Mouse (Mus musculus): Measurements from ENCODE around the gene Smyd4. TPM values are rescaled to one million over a fixed set of nuclear protein-coding genes. Genes with fewer than 3 reads are reported as not detected.

The Smyd4 gene
- polyA plus RNA-seq, 1 experiment: 9.5 TPM

DNA sequence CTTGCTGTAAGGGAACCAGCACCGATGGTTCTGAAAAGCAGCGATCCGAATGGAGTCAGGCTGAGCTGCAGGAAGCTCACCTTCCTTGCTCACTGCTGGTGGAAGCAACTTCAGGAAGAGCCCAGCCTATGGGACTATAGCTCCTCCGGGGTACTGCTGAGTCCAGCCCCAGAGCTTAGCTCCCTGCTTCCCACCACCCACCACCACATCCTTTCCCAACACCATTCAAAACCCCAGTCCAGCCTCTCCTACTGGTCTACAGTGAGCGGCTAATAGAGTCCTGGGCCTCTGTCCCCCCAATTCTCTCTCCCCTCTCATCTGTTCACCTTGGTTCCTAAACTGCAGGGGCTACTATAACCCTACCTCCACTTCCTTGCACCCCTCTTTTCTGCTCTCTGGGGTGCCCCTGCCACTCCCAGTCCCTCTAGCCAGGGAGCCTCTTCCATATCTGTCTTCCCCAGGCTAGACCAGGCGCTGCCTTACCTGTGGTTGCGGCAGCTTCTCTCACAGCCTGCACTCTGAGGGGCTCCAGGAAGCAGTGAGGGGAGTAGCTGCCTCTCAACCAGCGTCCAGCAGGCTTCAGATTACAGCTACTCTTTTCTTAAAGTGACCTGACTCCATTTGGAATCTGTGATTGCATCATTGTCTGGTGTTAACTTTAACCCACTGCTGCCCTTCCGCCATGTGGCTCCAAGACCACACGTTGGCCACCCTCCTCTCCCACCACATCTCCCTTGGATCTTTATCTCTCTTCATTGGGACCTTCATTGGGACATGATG is 74.0 kb downstream of the Smyd4 start, which contains the start of gene Serpinf1:
Serpinf1 (minus strand) TSS at position 689 of the 780 bp plus-strand sequence.
- H3K27ac ChIP-seq (ENCODE audit: insufficient read depth, low read length): no peak within 1 kb of the TSS
- no peaks in the 10 kb centered on the region for H3K4me1 ChIP-seq (ENCODE audit: control insufficient read depth, insufficient read depth, low read length)
- no peak within 1 kb of the TSS for H3K4me3 ChIP-seq (ENCODE audit: insufficient read depth, low read length)
- TF ChIP-seq POLR2A (IDR thresholded peaks at IDR 0.05; ENCODE audit: extremely low read depth, insufficient read depth, low read length) (no peak), CTCF (IDR thresholded peaks at IDR 0.05; ENCODE audit: extremely low read depth, insufficient read depth, low read length) (no peak)

DNA sequence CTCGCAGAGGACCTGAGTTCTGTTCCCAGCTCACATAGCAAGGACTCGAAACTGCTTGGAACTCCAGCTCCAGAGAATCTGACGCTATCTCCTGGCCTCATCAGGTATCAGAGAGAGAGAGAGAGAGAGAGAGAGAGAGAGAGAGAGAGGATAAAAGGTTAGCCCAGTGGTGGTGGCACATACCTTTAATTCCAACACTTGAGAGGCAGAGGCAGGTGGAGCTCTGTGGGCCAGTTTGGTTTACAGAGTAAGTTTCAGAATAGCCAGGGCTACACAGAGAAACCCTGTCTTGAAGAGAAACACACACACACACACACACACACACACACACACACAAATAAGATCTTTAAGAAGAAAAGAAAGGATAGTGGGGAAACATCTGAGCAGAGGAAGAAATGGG is 74.9 kb downstream of the Smyd4 start:
- H3K4me1 ChIP-seq (ENCODE audit: control insufficient read depth, insufficient read depth, low read length): no peaks in the 10 kb centered on the region
- TF ChIP-seq POLR2A (IDR thresholded peaks at IDR 0.05; ENCODE audit: extremely low read depth, insufficient read depth, low read length) (no peak), CTCF (IDR thresholded peaks at IDR 0.05; ENCODE audit: extremely low read depth, insufficient read depth, low read length) (no peak)

DNA sequence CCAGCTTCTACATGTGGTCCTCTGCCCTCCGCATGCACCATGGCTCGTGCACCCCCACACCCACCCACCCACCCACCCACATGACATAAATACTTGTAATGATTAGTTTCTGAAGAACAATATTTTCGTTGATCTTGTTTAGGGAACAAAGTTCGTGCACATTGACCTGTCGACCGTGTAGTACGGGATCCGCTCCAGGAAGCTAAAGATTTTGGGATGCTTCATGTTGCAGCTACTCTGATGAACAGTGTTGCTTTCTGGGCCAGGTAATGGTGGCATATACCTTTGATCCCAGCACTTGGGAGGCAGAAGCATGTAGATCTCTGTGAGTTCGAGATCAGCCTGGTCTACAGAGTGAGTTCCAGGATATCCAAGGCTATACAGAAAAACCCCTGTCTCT is 75.8 kb downstream of the Smyd4 start:
- no peak overlapping the region for H3K4me3 ChIP-seq (ENCODE audit: insufficient read depth, low read length)
- no peak overlapping the region for H3K27ac ChIP-seq (ENCODE audit: insufficient read depth, low read length)
- TF ChIP-seq POLR2A (IDR thresholded peaks at IDR 0.05; ENCODE audit: extremely low read depth, insufficient read depth, low read length) (no peak), CTCF (IDR thresholded peaks at IDR 0.05; ENCODE audit: extremely low read depth, insufficient read depth, low read length) (no peak)
- H3K4me1 ChIP-seq (ENCODE audit: control insufficient read depth, insufficient read depth, low read length): no peaks in the 10 kb centered on the region

More for the DNA sequence above, 74.9 kb downstream of the Smyd4 start:
- H3K27ac ChIP-seq (ENCODE audit: insufficient read depth, low read length): no peak overlapping the region
- no peak overlapping the region for H3K4me3 ChIP-seq (ENCODE audit: insufficient read depth, low read length)

DNA sequence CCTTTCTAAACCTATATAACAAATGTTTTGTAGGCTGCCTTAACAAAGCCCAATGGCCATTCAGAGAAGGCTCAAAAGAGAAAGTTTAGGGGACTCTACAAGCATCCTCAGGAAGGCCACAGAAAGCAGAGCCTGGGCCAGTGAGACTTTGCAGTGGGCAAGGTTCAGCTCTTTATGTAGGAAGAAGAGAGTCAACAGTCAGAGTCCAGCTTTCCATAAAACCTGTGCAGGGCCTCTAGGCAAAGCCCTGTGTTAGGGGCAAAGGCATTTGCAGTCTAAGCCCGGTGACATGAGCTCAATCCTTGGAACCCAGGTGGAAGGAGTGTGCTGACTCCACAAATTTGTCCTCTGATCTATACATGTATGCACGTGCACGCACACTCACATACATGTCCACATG is 76.2 kb downstream of the Smyd4 start:
- Histone ChIP-seq H3K4me1 (ENCODE audit: control insufficient read depth, insufficient read depth, low read length) (no peaks in the 10 kb centered on the region), H3K4me3 (ENCODE audit: insufficient read depth, low read length) (no peak overlapping the region), H3K27ac (ENCODE audit: insufficient read depth, low read length) (no peak overlapping the region)
- no peak for TF ChIP-seq CTCF (IDR thresholded peaks at IDR 0.05; ENCODE audit: extremely low read depth, insufficient read depth, low read length)
- no peak for TF ChIP-seq POLR2A (IDR thresholded peaks at IDR 0.05; ENCODE audit: extremely low read depth, insufficient read depth, low read length)

DNA sequence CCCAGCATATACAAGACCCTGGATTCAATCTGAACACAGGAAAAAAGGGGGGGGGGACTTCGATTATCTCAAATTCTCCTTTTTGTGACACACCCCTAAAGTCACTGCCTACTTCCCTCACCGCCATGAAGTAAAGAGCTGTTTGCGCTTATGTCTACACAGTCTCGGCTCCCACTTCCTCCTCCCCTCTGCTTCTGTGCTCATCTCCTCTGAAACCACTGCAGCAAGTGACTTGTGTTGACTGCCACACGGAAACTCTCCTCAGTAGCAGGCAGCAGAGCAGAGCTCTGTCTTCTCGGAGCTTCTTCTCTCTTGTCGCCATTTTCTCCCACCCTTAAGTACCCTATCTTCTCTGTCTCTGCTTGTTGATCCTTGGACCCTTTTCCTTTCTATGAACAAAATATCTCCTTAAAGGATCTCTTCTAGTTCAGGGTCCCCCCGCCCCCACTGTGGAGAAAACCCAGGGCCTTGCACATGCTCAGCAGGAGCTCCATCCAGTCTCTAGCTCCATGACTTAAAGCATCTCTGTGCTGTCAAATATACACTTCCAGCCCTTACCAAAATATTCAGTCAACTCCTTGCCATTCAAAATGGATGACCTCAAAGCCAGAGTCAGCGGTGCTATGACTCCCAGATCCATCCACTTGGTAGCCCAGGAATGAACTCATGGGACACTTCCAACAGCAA is 80.9 kb downstream of the Smyd4 start:
- no peak overlapping the region for H3K4me3 ChIP-seq (ENCODE audit: insufficient read depth, low read length)
- H3K27ac ChIP-seq (ENCODE audit: insufficient read depth, low read length): no peak overlapping the region
- H3K4me1 ChIP-seq (ENCODE audit: control insufficient read depth, insufficient read depth, low read length): no peaks in the 10 kb centered on the region
- TF ChIP-seq POLR2A (IDR thresholded peaks at IDR 0.05; ENCODE audit: extremely low read depth, insufficient read depth, low read length): no peak
- TF ChIP-seq CTCF (IDR thresholded peaks at IDR 0.05; ENCODE audit: extremely low read depth, insufficient read depth, low read length): no peak

DNA sequence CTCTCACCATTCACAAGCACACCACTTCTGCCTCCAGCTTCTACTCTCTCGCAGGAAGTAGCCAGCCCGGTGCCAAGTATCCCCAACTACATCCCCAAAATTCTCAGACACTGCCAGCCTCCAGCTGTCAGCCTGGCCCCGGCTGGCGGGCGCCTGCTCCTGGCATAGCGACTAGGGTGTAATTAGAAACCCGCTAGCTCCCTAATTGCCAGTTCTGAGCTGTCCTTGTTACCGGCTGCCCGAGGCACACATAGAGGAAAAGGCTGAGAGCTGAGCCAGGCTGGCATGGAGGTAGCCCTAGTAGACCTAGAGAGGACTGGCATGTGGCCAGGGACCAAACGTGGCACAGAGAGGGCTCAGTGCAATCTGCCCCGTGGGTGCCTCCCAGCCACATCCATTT is 83.1 kb downstream of the Smyd4 start:
- Histone ChIP-seq H3K27ac (ENCODE audit: insufficient read depth, low read length) (no peak overlapping the region), H3K4me3 (ENCODE audit: insufficient read depth, low read length) (no peak overlapping the region), H3K4me1 (ENCODE audit: control insufficient read depth, insufficient read depth, low read length) (no peaks in the 10 kb centered on the region)
- TF ChIP-seq CTCF (IDR thresholded peaks at IDR 0.05; ENCODE audit: extremely low read depth, insufficient read depth, low read length) (no peak), POLR2A (IDR thresholded peaks at IDR 0.05; ENCODE audit: extremely low read depth, insufficient read depth, low read length) (no peak)

DNA sequence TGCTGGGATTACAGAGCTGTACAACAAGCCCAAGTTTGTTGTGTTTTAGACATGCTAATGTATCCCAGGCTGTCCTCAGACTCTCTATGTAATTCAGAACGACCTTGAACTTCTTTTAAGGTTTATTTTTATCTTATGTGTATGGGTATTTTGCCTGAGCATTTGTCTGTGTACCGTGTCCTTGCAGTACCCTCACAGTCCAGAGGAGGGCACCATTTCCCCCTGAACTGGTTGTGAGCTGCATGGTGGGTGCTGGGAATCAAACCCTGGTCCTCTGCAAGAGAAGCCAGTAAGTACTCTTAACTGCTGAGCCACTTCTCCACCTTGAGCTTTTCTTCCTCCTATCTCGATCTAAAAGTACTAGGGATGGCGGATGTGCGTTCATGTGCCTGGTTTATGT is 85.9 kb downstream of the Smyd4 start:
- TF ChIP-seq POLR2A (IDR thresholded peaks at IDR 0.05; ENCODE audit: extremely low read depth, insufficient read depth, low read length): no peak
- TF ChIP-seq CTCF (IDR thresholded peaks at IDR 0.05; ENCODE audit: extremely low read depth, insufficient read depth, low read length): no peak
- H3K4me1 ChIP-seq (ENCODE audit: control insufficient read depth, insufficient read depth, low read length): no peaks in the 10 kb centered on the region
- H3K27ac ChIP-seq (ENCODE audit: insufficient read depth, low read length): no peak overlapping the region
- no peak overlapping the region for H3K4me3 ChIP-seq (ENCODE audit: insufficient read depth, low read length)

DNA sequence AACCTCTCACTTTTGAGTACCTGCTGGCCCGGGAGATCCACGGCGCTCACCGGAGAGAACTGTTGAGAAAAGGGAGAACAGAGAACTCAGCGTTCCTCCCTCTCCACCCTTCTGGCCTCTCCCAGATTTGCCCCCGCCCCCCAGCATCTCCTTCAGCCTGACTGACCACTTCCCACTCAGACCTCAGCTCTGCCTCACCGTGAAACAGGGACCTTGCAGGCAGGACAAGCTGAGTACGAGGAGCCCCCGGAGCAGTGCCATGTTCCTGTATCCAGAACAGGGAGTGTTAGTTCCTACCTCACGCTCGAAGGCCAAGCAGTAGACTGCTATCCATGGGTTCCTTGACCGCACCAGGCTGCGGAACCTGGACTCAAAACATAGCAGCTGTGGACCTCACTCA is 90.0 kb downstream of the Smyd4 start:
- TF ChIP-seq POLR2A (IDR thresholded peaks at IDR 0.05; ENCODE audit: extremely low read depth, insufficient read depth, low read length): no peak
- no peak for TF ChIP-seq CTCF (IDR thresholded peaks at IDR 0.05; ENCODE audit: extremely low read depth, insufficient read depth, low read length)
- Histone ChIP-seq H3K4me3 (ENCODE audit: insufficient read depth, low read length) (no peak overlapping the region), H3K27ac (ENCODE audit: insufficient read depth, low read length) (no peak overlapping the region), H3K4me1 (ENCODE audit: control insufficient read depth, insufficient read depth, low read length) (no peaks in the 10 kb centered on the region)

DNA sequence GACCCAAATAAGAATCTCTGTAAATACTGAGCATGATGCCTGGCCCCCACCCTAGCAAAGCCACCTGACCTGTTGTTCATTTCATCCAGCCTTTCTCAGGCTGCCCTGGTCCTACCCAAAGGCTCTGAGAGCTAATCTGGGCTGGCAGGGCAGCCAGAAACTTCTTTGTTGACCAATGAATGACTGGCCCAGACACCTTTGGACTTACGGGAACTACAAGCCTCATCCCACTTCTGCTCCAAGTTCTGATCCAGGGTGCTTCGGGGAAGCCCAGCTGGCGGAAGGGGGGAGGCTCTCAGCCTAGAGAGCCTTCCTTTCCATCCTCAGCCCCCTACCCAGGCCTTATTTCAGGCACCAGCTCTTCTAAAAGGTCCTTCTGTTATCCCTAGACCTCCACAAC is 90.6 kb downstream of the Smyd4 start:
- no peak overlapping the region for H3K4me3 ChIP-seq (ENCODE audit: insufficient read depth, low read length)
- no peak overlapping the region for H3K27ac ChIP-seq (ENCODE audit: insufficient read depth, low read length)
- TF ChIP-seq POLR2A (IDR thresholded peaks at IDR 0.05; ENCODE audit: extremely low read depth, insufficient read depth, low read length) (no peak), CTCF (IDR thresholded peaks at IDR 0.05; ENCODE audit: extremely low read depth, insufficient read depth, low read length) (no peak)
- H3K4me1 ChIP-seq (ENCODE audit: control insufficient read depth, insufficient read depth, low read length): no peaks in the 10 kb centered on the region

DNA sequence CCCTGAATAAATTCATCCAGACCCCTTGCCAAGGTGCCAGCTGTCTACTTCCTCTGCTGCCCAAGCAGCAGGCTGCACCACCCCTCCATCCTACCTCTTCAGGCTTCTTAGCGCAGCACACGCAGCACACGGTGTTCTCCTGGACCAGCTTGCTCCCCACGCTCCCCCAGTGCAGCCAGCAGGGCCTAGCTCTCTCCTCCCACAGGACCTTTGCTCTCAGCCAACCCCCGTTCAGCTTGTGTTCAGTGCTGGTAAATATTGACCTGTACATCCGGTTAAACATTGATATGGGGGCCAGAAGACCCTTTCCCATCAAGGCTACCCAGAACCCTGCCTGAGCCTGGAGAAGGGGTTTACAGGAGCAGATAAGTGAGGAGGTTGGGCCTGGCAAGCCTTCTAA is 91.1 kb downstream of the Smyd4 start, which contains the start of gene Serpinf2:
Serpinf2 (minus strand) TSS at position 229 of the 400 bp plus-strand sequence.
- Histone ChIP-seq H3K27ac (ENCODE audit: insufficient read depth, low read length) (no peak within 1 kb of the TSS), H3K4me3 (ENCODE audit: insufficient read depth, low read length) (no peak within 1 kb of the TSS), H3K4me1 (ENCODE audit: control insufficient read depth, insufficient read depth, low read length) (no peaks in the 10 kb centered on the region)
- TF ChIP-seq CTCF (IDR thresholded peaks at IDR 0.05; ENCODE audit: extremely low read depth, insufficient read depth, low read length): no peak
- TF ChIP-seq POLR2A (IDR thresholded peaks at IDR 0.05; ENCODE audit: extremely low read depth, insufficient read depth, low read length): no peak

Data from cortical plate, adult 2 months (tissue).